Mouse (Mus musculus) heart, adult 2 months (tissue): ENCODE data around the gene Brd2.

Source experiments
- CTCF ChIP-seq: fragments of 200-600 bp; IDR thresholded peaks from 2 replicates; pipeline ENCODE4 v1.8.1; 2022; ENCODE audit warnings: antibody characterized with exemption, mild to moderate bottlenecking, moderate library complexity
- EP300 ChIP-seq: fragments of 200-500 bp; IDR thresholded peaks from 2 replicates; pipeline ENCODE4 v1.6.1; 2011; ENCODE audit warnings: low read depth, low read length, control low read depth; ENCODE audit not compliant: insufficient read depth
- POLR2A ChIP-seq: fragments of 200-500 bp; IDR thresholded peaks from 2 replicates; pipeline ENCODE4 v1.6.1; 2011; ENCODE audit warnings: mild to moderate bottlenecking, low read depth, low read length, control low read depth; ENCODE audit not compliant: insufficient read depth

GRCm38 (mm10) chr17:34098709-34099479 is 23.5 kb downstream of the Brd2 start:
- TF ChIP-seq EP300: no peak
- TF ChIP-seq POLR2A: no peak
- TF ChIP-seq CTCF: no peak
